Mouse (Mus musculus): ENCODE results near the gene Neurl4.

DNA sequence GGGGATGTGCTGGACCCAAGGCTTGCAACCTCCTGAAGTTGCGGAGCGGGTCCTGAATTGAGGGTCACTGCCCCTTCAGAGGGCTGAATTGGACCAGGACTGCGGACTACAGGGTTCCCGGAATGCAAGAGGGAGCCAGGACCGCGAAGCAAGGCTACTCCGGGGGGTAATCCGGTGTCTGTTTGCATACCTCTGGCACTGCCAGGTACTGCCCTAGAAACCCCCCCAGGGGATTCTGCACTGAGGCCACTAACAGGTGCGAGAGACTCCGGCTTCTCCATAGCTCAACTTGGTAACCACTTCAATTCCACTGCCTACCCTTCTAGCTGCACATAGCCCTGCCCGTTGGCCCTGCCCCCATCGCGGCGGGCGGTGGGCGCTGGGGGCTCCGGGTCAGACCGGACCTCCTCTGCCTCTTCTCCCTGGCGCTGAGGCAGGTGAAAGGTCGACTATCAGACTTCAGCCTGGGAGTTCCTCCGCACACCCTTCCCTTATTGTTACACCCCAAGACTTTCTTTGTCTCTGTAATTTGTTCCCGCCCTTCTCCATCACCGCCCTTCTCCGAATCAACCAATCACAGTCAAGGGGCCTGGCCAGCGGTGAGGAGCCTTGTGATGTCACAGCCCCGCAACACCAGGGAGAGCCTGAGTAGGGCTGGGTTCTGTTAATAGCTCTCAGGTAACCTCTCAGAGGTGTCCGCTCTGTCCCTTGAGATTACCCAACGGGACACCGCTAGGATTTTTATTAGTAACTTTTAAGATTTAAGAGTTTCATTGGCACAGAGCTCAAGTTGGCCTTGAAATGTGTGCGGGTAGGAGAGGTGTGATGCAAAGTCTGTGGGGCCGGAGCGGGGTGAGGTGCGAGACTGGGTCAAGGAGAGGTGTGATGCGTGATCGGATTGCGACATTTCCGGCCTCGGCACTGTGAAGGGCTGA, at the start of gene Neurl4, which contains the start of gene 2810408A11Rik:
- no peak for TF ChIP-seq CTCF (IDR thresholded peaks at IDR 0.05; ENCODE audit: extremely low read depth, insufficient read depth, low read length)
- TF ChIP-seq POLR2A (IDR thresholded peaks at IDR 0.05; ENCODE audit: extremely low read depth, insufficient read depth, low read length): peak; percentile 92
